Mouse (Mus musculus): Measurements from ENCODE around the gene Hist1h2bb.
"Not testable (repeated sequence)": the region's sequence is repeated elsewhere in the genome, so short reads cannot be mapped to it uniquely, and the experiment has no call there.

The Hist1h2bb gene

GRCm38 (mm10) chr13:23764324-23765171, 18.0 kb downstream of the Hist1h2bb start:
- no peak for DNase-seq (ENCODE audit: low spot score in 2 of 2)

- DNase-seq (ENCODE audit: low spot score in 2 of 2), result no peak
Observed at GRCm38 (mm10) chr13:23765172-23765513, 18.6 kb downstream of the Hist1h2bb start.

- DNase-seq (ENCODE audit: low spot score in 2 of 2), result no peak
Observed at GRCm38 (mm10) chr13:23766772-23767171, 20.2 kb downstream of the Hist1h2bb start.

GRCm38 (mm10) chr13:23768834-23769397, 22.4 kb downstream of the Hist1h2bb start:
- no peak for DNase-seq (ENCODE audit: low spot score in 2 of 2)

- not testable (repeated sequence) for DNase-seq (ENCODE audit: low spot score in 2 of 2)
Observed at GRCm38 (mm10) chr13:23769613-23770012, 23.1 kb downstream of the Hist1h2bb start, which contains the start of gene Trim38. TSS of gene Trim38 (plus strand) at chr13:23769913.

- no peak for DNase-seq (ENCODE audit: low spot score in 2 of 2)
Observed at GRCm38 (mm10) chr13:23772561-23773313, 26.2 kb downstream of the Hist1h2bb start.

GRCm38 (mm10) chr13:23778339-23778738, 31.8 kb downstream of the Hist1h2bb start:
- DNase-seq (ENCODE audit: low spot score in 2 of 2), result no peak

GRCm38 (mm10) chr13:23779025-23779424, 32.5 kb downstream of the Hist1h2bb start:
- no peak for DNase-seq (ENCODE audit: low spot score in 2 of 2)

GRCm38 (mm10) chr13:23792520-23792919, 46.0 kb downstream of the Hist1h2bb start:
- peak; percentile 6 to 23 for DNase-seq (ENCODE audit: low spot score in 2 of 2)

Measured in urinary bladder, postnatal 36 days (tissue).